Mouse (Mus musculus) layer of hippocampus, adult 2 months (tissue): Measurements from ENCODE around the gene Trpm3. TPM values are rescaled to one million over a fixed set of nuclear protein-coding genes. Genes with fewer than 3 reads are reported as not detected.

Experiments used
- DNase-seq, 2 experiments: peaks; one replicate each; pipeline ENCODE4 v3.0.0; 2022; ENCODE audit warnings: low spot score in 2 of 2
- H3K27ac ChIP-seq: fragments of 200-600 bp; 2 replicates; pipeline ENCODE4 v1.8.1; 2022
- H3K4me3 ChIP-seq: fragments of 200-600 bp; 2 replicates; pipeline ENCODE4 v1.8.1; 2022; ENCODE audit warnings: mild to moderate bottlenecking
- CTCF ChIP-seq: fragments of 200-600 bp; conservative IDR thresholded peaks from 2 replicates; pipeline ENCODE4 v1.8.1; 2022; ENCODE audit warnings: antibody characterized with exemption, mild to moderate bottlenecking, moderate library complexity
- total RNA-seq, 2 experiments: library from RNA; stranded (reverse); gene quantifications; 2 replicates each; pipeline ENCODE4 v1.2.3; 2021

Gene Trpm3
- total RNA-seq, 2 experiments from 2014 or later: 66.9 to 67.7 TPM

DNA sequence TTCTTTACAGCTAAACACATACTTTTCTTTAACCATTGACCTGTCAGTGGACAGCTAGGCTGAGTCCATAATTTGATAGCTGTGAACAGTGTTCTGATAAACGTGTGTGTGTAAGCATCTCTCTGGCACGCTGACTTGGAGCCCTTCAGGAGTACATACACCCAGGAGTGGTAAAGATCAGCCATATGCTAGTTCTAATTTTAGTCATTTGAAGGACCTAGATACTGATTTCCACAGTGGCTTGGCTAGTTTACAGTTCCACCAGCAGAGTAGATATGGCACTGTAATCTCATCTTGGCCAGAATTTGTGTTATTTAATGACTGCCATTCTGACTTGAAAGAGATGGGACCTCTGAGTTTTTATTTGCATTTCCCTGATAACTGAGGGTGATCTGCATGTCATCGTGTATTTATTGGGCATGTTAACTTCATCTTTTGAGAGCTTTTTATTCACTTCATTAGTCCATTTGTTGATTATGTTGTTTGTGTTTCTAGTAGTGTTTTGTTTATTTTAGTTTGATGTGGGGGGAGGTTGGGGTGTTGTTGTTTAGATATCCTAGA is 499.6 kb downstream of the Trpm3 start:
- no peak for DNase-seq
- no peak overlapping the region for H3K27ac ChIP-seq
- no peak overlapping the region for H3K4me3 ChIP-seq
- 0 out of 2 replicates have a peak, but pooled peaks have one; percentile 16 for TF ChIP-seq CTCF

GRCm38 (mm10) chr19:22642124-22642523 is 503.3 kb downstream of the Trpm3 start:
- DNase-seq: no peak
- TF ChIP-seq CTCF: no peak
- Histone ChIP-seq H3K4me3 (no peak overlapping the region), H3K27ac (no peak overlapping the region)

- Histone ChIP-seq H3K27ac (peak overlapping the region; percentile 80), H3K4me3 (peak overlapping the region; percentile 22; the same call in 1 of the 2 replicates)
- no peak for TF ChIP-seq CTCF
- DNase-seq: no peak
Observed at GRCm38 (mm10) chr19:22656466-22657215, 517.8 kb downstream of the Trpm3 start.

DNA sequence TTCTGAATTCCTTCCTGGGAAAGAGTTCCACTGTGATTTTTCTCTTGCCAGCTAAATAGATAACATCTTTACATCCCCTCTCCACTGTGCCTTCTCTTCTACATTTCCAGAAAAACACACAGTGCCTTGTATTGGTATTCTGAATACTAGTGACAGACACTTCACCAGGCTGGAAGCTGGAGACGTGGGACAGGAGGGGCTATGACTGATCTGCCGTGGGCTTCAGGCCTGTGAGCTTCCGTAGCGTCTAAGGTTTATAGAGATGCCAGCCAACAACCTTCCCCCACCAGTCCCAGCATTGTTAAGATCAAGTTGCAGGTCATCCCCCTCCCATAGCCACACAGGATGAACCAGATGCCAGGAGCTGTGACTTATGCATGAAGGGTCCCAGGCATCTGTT is 518.4 kb downstream of the Trpm3 start:
- DNase-seq: no peak
- H3K4me3 ChIP-seq: no peak overlapping the region
- H3K27ac ChIP-seq: peak overlapping the region; percentile 80
- no peak for TF ChIP-seq CTCF

GRCm38 (mm10) chr19:22665401-22665800 is 526.6 kb downstream of the Trpm3 start:
- TF ChIP-seq CTCF: no peak
- Histone ChIP-seq H3K27ac (no peak overlapping the region), H3K4me3 (no peak overlapping the region)
- no peak for DNase-seq

DNA sequence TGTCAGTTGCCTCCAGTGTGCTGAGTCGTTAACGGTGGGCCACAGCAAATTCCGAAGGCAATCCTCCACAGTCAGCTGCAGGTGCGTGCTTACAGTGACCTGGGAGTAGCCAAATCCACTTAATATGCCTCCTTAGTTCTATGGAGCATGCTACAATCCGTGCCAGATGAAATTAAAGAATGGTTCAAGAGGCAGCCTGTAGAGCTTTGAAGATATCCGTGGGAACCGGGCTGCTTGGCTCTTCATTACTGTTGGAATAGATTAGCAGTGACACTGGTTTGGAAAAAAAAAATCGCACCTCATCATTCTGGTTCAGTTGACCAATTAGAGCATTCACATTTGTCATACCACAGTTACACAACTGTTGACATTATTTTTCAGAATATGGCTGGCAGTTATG is 531.4 kb downstream of the Trpm3 start:
- Histone ChIP-seq H3K4me3 (no peak overlapping the region), H3K27ac (no peak overlapping the region)
- no peak for DNase-seq
- no peak for TF ChIP-seq CTCF

DNA sequence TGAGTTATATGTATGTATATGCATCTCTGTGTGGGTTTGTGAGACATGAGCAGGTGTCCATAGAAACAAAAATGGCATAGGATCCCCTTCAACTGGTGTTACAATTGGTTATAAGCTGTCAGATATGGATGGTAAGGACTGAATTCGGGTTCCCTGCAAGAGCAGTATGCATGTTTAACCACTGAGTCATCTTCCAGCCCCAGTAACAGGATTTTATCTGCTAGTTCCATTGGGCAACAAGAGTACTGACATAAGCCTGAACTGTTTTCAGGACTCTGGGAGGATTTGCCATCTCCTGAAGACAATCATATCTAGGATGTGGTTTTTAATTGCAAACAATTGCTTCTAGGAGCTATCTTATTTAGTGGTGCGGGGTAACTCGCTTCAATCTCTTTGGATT is 534.0 kb downstream of the Trpm3 start:
- TF ChIP-seq CTCF: no peak
- no peak overlapping the region for H3K4me3 ChIP-seq
- DNase-seq: no peak
- no peak overlapping the region for H3K27ac ChIP-seq

GRCm38 (mm10) chr19:22676206-22676605 is 537.4 kb downstream of the Trpm3 start:
- Histone ChIP-seq H3K27ac (no peak overlapping the region), H3K4me3 (no peak overlapping the region)
- no peak for DNase-seq
- no peak for TF ChIP-seq CTCF

GRCm38 (mm10) chr19:22682238-22682637 is 543.4 kb downstream of the Trpm3 start:
- no peak overlapping the region for H3K4me3 ChIP-seq
- DNase-seq: no peak
- TF ChIP-seq CTCF: no peak
- no peak overlapping the region for H3K27ac ChIP-seq

DNA sequence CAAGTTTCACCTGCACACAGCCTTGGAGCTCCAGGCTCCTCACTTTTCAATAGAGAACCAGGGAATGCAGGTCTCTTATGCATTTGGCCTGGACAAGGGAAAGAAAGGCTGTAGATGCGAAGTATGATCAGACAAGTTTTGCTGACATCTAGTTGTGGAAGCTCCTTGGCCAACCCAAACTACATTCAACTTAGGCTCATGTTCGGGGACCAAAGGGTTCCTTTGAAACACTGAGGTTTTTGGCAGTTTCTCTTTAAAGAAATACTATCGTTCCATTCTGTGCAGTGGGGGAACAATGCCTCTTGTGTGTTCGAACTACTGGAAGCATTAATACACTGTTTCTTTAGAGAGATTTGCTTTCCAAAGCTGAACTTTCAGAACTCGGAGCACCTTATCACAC is 553.1 kb downstream of the Trpm3 start:
- Histone ChIP-seq H3K4me3 (no peak overlapping the region), H3K27ac (no peak overlapping the region)
- no peak for DNase-seq
- TF ChIP-seq CTCF: no peak

GRCm38 (mm10) chr19:22692553-22692952 is 553.7 kb downstream of the Trpm3 start:
- TF ChIP-seq CTCF: no peak
- no peak for DNase-seq
- H3K27ac ChIP-seq: no peak overlapping the region
- H3K4me3 ChIP-seq: no peak overlapping the region

GRCm38 (mm10) chr19:22692956-22693355 is 554.1 kb downstream of the Trpm3 start:
- no peak for DNase-seq
- Histone ChIP-seq H3K27ac (no peak overlapping the region), H3K4me3 (no peak overlapping the region)
- no peak for TF ChIP-seq CTCF

GRCm38 (mm10) chr19:22695423-22695822 is 556.6 kb downstream of the Trpm3 start:
- TF ChIP-seq CTCF: no peak
- H3K4me3 ChIP-seq: no peak overlapping the region
- H3K27ac ChIP-seq: no peak overlapping the region
- DNase-seq: peak in 1 of 2 experiments; percentile 17

GRCm38 (mm10) chr19:22698737-22699136 is 559.9 kb downstream of the Trpm3 start:
- H3K27ac ChIP-seq: no peak overlapping the region
- TF ChIP-seq CTCF: no peak
- no peak for DNase-seq
- H3K4me3 ChIP-seq: no peak overlapping the region
